Mouse (Mus musculus) ES-E14 (cell line): ENCODE data around the gene Hspa1a. TPM values are rescaled to one million over a fixed set of nuclear protein-coding genes. Genes with fewer than 3 reads are reported as not detected.
A peak's percentile ranks its signal among the peaks of the same experiment; 100 is the strongest.
"Not testable (repeated sequence)": the region's sequence is repeated elsewhere in the genome, so short reads cannot be mapped to it uniquely, and the experiment has no call there.

Source experiments
- DNase-seq: peaks from one replicate; pipeline ENCODE4 v3.0.0-alpha.2; 2013; ENCODE audit warnings: low read depth, low spot score
- H3K27ac ChIP-seq: 2 replicates; pipeline ENCODE4 v1.5.1; 2012; ENCODE audit warnings: low read depth, mild to moderate bottlenecking, low read length, moderate library complexity, mixed read lengths; ENCODE audit not compliant: poor library complexity, insufficient read depth, severe bottlenecking
- H3K36me3 ChIP-seq: 2 replicates; pipeline ENCODE4 v1.6.1; 2012; ENCODE audit warnings: mild to moderate bottlenecking, low read length, moderate library complexity, mixed read lengths; ENCODE audit not compliant: control insufficient read depth, poor library complexity, insufficient read depth, severe bottlenecking
- H3K4me1 ChIP-seq, 2 experiments: fragments of 150-350 bp in 1 of 2; sonication (generic) in 1 of 2; 2 replicates each; pipeline ENCODE4 v1.6.1; 2012; ENCODE audit warnings: low read length in 2 of 2, mild to moderate bottlenecking in 1 of 2, mixed read lengths in 1 of 2; ENCODE audit not compliant: control insufficient read depth in 2 of 2, insufficient read depth in 2 of 2, poor library complexity in 1 of 2
- H3K4me3 ChIP-seq, 2 experiments: fragments of 150-350 bp in 1 of 2; sonication (generic) in 1 of 2; 2 replicates each; pipeline ENCODE4 v1.5.1; 2012; ENCODE audit warnings: low read length in 2 of 2, low read depth in 1 of 2, mild to moderate bottlenecking in 1 of 2, mixed read lengths in 1 of 2; ENCODE audit not compliant: insufficient read depth in 1 of 2, poor library complexity in 1 of 2, severe bottlenecking in 1 of 2
- H3K9ac ChIP-seq: 2 replicates; pipeline ENCODE4 v1.6.1; 2012; ENCODE audit warnings: low read depth, mild to moderate bottlenecking, low read length, mixed read lengths; ENCODE audit not compliant: poor library complexity, insufficient read depth, severe bottlenecking
- H3K9me3 ChIP-seq: fragments of 150-350 bp; sonication (generic); 2 replicates; pipeline ENCODE4 v1.6.1; 2012; ENCODE audit warnings: low read depth, mild to moderate bottlenecking, low read length; ENCODE audit not compliant: control insufficient read depth, insufficient read depth
- CHD2 ChIP-seq: IDR thresholded peaks from 2 replicates; pipeline ENCODE4 v1.6.1; 2014; ENCODE audit warnings: mild to moderate bottlenecking, low read depth, low read length, inconsistent platforms
- HCFC1 ChIP-seq: IDR thresholded peaks from 2 replicates; pipeline ENCODE4 v1.6.1; 2012; ENCODE audit warnings: low read length, inconsistent platforms, borderline replicate concordance; ENCODE audit not compliant: insufficient read depth
- MAFK ChIP-seq: IDR thresholded peaks from 2 replicates; pipeline ENCODE4 v1.6.1; 2014; ENCODE audit warnings: mild to moderate bottlenecking, low read depth, low read length, inconsistent platforms; ENCODE audit not compliant: insufficient read depth
- ZC3H11A ChIP-seq: IDR thresholded peaks from 2 replicates; pipeline ENCODE4 v1.6.1; 2012; ENCODE audit warnings: low read depth, mild to moderate bottlenecking, inconsistent platforms, low read length, borderline replicate concordance
- ZNF384 ChIP-seq: IDR thresholded peaks from 2 replicates; pipeline ENCODE4 v1.6.1; 2012; ENCODE audit warnings: low read depth, low read length, inconsistent platforms
- in situ Hi-C, 2 experiments: fragments of 600-800 bp; cut with MboI; formaldehyde crosslinking; loops; one replicate each; pipeline ENCODE4 v1.15.1; 2025; ENCODE audit warnings: low sequenced_read_pairs in 2 of 2, inconsistent platforms in 1 of 2; ENCODE audit not compliant: unreplicated experiment in 2 of 2
- total RNA-seq: library from RNA; depleted of rRNA; stranded (reverse); fragments of 300-350 nt; gene quantifications from 2 replicates; pipeline ENCODE4 v1.2.3, GENCODE M21; 2012

Gene Hspa1a
- total RNA-seq, 1 experiment = 5.9 TPM

- no peak for TF ChIP-seq ZC3H11A
- TF ChIP-seq CHD2 = no peak
- no peak for TF ChIP-seq HCFC1
- no peak for TF ChIP-seq MAFK
- no peak for TF ChIP-seq ZNF384
- Histone ChIP-seq H3K9ac (no peak overlapping the region), H3K4me3 (no peak overlapping the region), H3K36me3 (no peaks in the 10 kb centered on the region), H3K27ac (no peak overlapping the region), H3K9me3 (no peaks in the 10 kb centered on the region), H3K4me1 (peaks cover 0 to 7% of the 10 kb centered on the region in 2 experiments; a peak in 1 of 4 replicates)
- in situ Hi-C loops = no loop called here
- DNase-seq = no peak
Measured at GRCm38 (mm10) chr17:34977000-34977399, 5.0 kb upstream of the Hspa1a start.

GRCm38 (mm10) chr17:34975581-34976492 is 3.9 kb upstream of the Hspa1a start:
- no peaks in the 10 kb centered on the region for H3K9me3 ChIP-seq
- in situ Hi-C loops = no loop called here

GRCm38 (mm10) chr17:34971694-34972068 is 275 bp downstream of the Hspa1a start:
- in situ Hi-C loops, H3K36me3 ChIP-seq, H3K9ac ChIP-seq, H3K27ac ChIP-seq, H3K4me1 ChIP-seq, DNase-seq, H3K9me3 ChIP-seq: not testable (repeated sequence)
- H3K4me3 ChIP-seq = peak overlapping the region in 1 of 2 experiments; percentile 35; a peak in 1 of 4 replicates

More at GRCm38 (mm10) chr17:34975581-34976492, 3.9 kb upstream of the Hspa1a start:
- no peaks in the 10 kb centered on the region for H3K36me3 ChIP-seq
- no peak for DNase-seq
- peaks cover 0 to 7% of the 10 kb centered on the region in 2 experiments; a peak in 1 of 4 replicates for H3K4me1 ChIP-seq
- no peak overlapping the region for H3K9ac ChIP-seq
- H3K4me3 ChIP-seq = no peak overlapping the region
- no peak for TF ChIP-seq HCFC1
- no peak for TF ChIP-seq CHD2
- TF ChIP-seq MAFK = peak; percentile 86
- no peak overlapping the region for H3K27ac ChIP-seq

- H3K27ac ChIP-seq, DNase-seq, in situ Hi-C loops, H3K36me3 ChIP-seq, H3K4me3 ChIP-seq, H3K9me3 ChIP-seq, H3K9ac ChIP-seq, H3K4me1 ChIP-seq: not testable (repeated sequence)
Measured at GRCm38 (mm10) chr17:34970850-34971249, 1.1 kb downstream of the Hspa1a start.

- H3K9ac ChIP-seq, H3K36me3 ChIP-seq, DNase-seq, H3K9me3 ChIP-seq, in situ Hi-C loops, H3K27ac ChIP-seq: not testable (repeated sequence)
- H3K4me1 ChIP-seq = peaks cover 0 to 12% of the 10 kb centered on the region in 2 experiments; a peak in 2 of 4 replicates
- H3K4me3 ChIP-seq = peak within 1 kb of the TSS in 1 of 2 experiments; percentile 39; a peak in 1 of 4 replicates
Measured at GRCm38 (mm10) chr17:34969822-34970221, 2.1 kb downstream of the Hspa1a start, which contains the start of gene Gm20481. TSS of gene Gm20481 (plus strand) at chr17:34969912.
